Mouse (Mus musculus): ENCODE data around the gene Olfr986. TPM values are rescaled to one million over a fixed set of nuclear protein-coding genes. Genes with fewer than 3 reads are reported as not detected.
"Not testable (repeated sequence)": the region's sequence is repeated elsewhere in the genome, so short reads cannot be mapped to it uniquely, and the experiment has no call there.

Olfr986 gene
- total RNA-seq (2022), result not detected

GRCm38 (mm10) chr9:40180620-40181019, at the start of gene Olfr986:
Gene Olfr986 (plus strand): TSS chr9:40180920.
- no peak for DNase-seq (ENCODE audit: low spot score)

GRCm38 (mm10) chr9:40136987-40137688, 43.6 kb upstream of the Olfr986 start:
- DNase-seq (ENCODE audit: low spot score), result no peak

- DNase-seq (ENCODE audit: low spot score), result no peak
Observed at GRCm38 (mm10) chr9:40139484-40139883, 41.2 kb upstream of the Olfr986 start.

- no peak for DNase-seq (ENCODE audit: low spot score)
Observed at GRCm38 (mm10) chr9:40141544-40141943, 39.2 kb upstream of the Olfr986 start.

GRCm38 (mm10) chr9:40155118-40155644, 25.5 kb upstream of the Olfr986 start:
- DNase-seq (ENCODE audit: low spot score), result no peak

GRCm38 (mm10) chr9:40166446-40166845, 14.3 kb upstream of the Olfr986 start:
- DNase-seq (ENCODE audit: low spot score), result peak; percentile 14

- DNase-seq (ENCODE audit: low spot score), result no peak
Observed at GRCm38 (mm10) chr9:40177017-40177416, 3.7 kb upstream of the Olfr986 start.

GRCm38 (mm10) chr9:40185166-40185565, 4.4 kb downstream of the Olfr986 start:
- DNase-seq (ENCODE audit: low spot score), result not testable (repeated sequence)

GRCm38 (mm10) chr9:40191086-40191876, 10.6 kb downstream of the Olfr986 start:
- DNase-seq (ENCODE audit: low spot score), result no peak

- peak; percentile 86 for DNase-seq (ENCODE audit: low spot score)
Observed at GRCm38 (mm10) chr9:40192098-40193038, 11.6 kb downstream of the Olfr986 start, which contains the start of gene Zfp202. Gene Zfp202 (plus strand): TSS chr9:40192316.

GRCm38 (mm10) chr9:40195981-40196380, 15.3 kb downstream of the Olfr986 start:
- peak; percentile 30 for DNase-seq (ENCODE audit: low spot score)

- DNase-seq (ENCODE audit: low spot score), result no peak
Observed at GRCm38 (mm10) chr9:40206546-40206950, 25.8 kb downstream of the Olfr986 start.

GRCm38 (mm10) chr9:40210744-40211143, 30.0 kb downstream of the Olfr986 start:
- no peak for DNase-seq (ENCODE audit: low spot score)

GRCm38 (mm10) chr9:40214058-40214457, 33.3 kb downstream of the Olfr986 start:
- DNase-seq (ENCODE audit: low spot score), result no peak

GRCm38 (mm10) chr9:40216651-40217050, 35.9 kb downstream of the Olfr986 start:
- no peak for DNase-seq (ENCODE audit: low spot score)

- DNase-seq (ENCODE audit: low spot score), result no peak
Observed at GRCm38 (mm10) chr9:40224289-40224688, 43.6 kb downstream of the Olfr986 start.

GRCm38 (mm10) chr9:40227874-40228789, 47.4 kb downstream of the Olfr986 start:
- peak; percentile 44 for DNase-seq (ENCODE audit: low spot score)

GRCm38 (mm10) chr9:40228804-40229331, 48.1 kb downstream of the Olfr986 start:
- DNase-seq (ENCODE audit: low spot score), result no peak

GRCm38 (mm10) chr9:40229479-40229878, 48.8 kb downstream of the Olfr986 start:
- DNase-seq (ENCODE audit: low spot score), result no peak

GRCm38 (mm10) chr9:40231019-40231418, 50.3 kb downstream of the Olfr986 start:
- no peak for DNase-seq (ENCODE audit: low spot score)

All from heart, adult 8-10 months (tissue).